Mouse (Mus musculus): Measurements from ENCODE around the gene Ttc24. TPM values are rescaled to one million over a fixed set of nuclear protein-coding genes. Genes with fewer than 3 reads are reported as not detected.

Ttc24 gene
- total RNA-seq, 2 experiments from 2014 or later = not detected

Other genes starting within 250 kb of the Ttc24 start
- under 1 TPM in 1 of 2 experiments, not detected in 1; 0.18 TPM for gene Sh2d2a, start 231.5 kb downstream of the Ttc24 start, total RNA-seq (2021)
- 10 to 100 TPM; 44.2 to 47.7 TPM for gene Prcc, start 192.7 kb downstream of the Ttc24 start, total RNA-seq (2021)
- gene Hdgf, start 172.0 kb downstream of the Ttc24 start, total RNA-seq (2021) = 100 to 1,000 TPM; 192 to 197 TPM
- gene Mrpl24, start 158.8 kb downstream of the Ttc24 start, total RNA-seq (2021) = 10 to 100 TPM; 47.3 to 55.6 TPM
- 10 to 100 TPM; 10.7 to 15.0 TPM for gene Isg20l2, start 148.0 kb downstream of the Ttc24 start, total RNA-seq (2021)
- 1 to 10 TPM; 4.8 to 7.0 TPM for gene Rrnad1, start 147.6 kb downstream of the Ttc24 start, total RNA-seq (2021)
- 1 to 10 TPM in 1 of 2 experiments, under 1 TPM in 1; 0.96 to 1.1 TPM for gene Crabp2, start 129.6 kb downstream of the Ttc24 start, total RNA-seq (2021)
- gene Nes, start 107.2 kb downstream of the Ttc24 start, total RNA-seq (2021) = 10 to 100 TPM; 72.4 to 87.7 TPM
- gene Bcan, start 78.1 kb downstream of the Ttc24 start, total RNA-seq (2021) = 1 to 10 TPM in 1 of 2 experiments, under 1 TPM in 1; 0.61 to 1.9 TPM
- gene Hapln2, start 50.7 kb downstream of the Ttc24 start, total RNA-seq (2021) = not detected
- 10 to 100 TPM; 12.5 to 14.7 TPM for gene Gpatch4, start 35.2 kb downstream of the Ttc24 start, total RNA-seq (2021)
- 10 to 100 TPM; 52.5 to 57.1 TPM for gene Naxe, start 19.8 kb downstream of the Ttc24 start, total RNA-seq (2021)
- 1 to 10 TPM; 5.6 to 8.3 TPM for gene Iqgap3, start 3.7 kb upstream of the Ttc24 start, total RNA-seq (2021)
- gene Mef2d, start 64.1 kb upstream of the Ttc24 start, total RNA-seq (2021) = 100 to 1,000 TPM; 148 to 163 TPM
- gene Rhbg, start 176.4 kb upstream of the Ttc24 start, total RNA-seq (2021) = not detected
- gene Gm38392, start 208.9 kb upstream of the Ttc24 start, total RNA-seq (2021) = under 1 TPM; 0.47 to 0.72 TPM
- 1 to 10 TPM; 8.7 to 9.5 TPM for gene Tsacc, start 218.7 kb upstream of the Ttc24 start, total RNA-seq (2021)
- gene Cct3, start 218.8 kb upstream of the Ttc24 start, total RNA-seq (2021) = 100 to 1,000 TPM; 177 to 190 TPM
- 10 to 100 TPM; 48.2 to 52.1 TPM for gene Glmp, start 246.7 kb upstream of the Ttc24 start, total RNA-seq (2021)

All from gastrocnemius, postnatal 10 days (tissue).